Mouse (Mus musculus) ovary, adult 18-20 months (tissue): ENCODE data around the gene Sec23ip.

Source experiments
- DNase-seq: peaks from one replicate; pipeline ENCODE4 v3.0.0; 2022; ENCODE audit warnings: low spot score, mixed read lengths

Gene Sec23ip

DNA sequence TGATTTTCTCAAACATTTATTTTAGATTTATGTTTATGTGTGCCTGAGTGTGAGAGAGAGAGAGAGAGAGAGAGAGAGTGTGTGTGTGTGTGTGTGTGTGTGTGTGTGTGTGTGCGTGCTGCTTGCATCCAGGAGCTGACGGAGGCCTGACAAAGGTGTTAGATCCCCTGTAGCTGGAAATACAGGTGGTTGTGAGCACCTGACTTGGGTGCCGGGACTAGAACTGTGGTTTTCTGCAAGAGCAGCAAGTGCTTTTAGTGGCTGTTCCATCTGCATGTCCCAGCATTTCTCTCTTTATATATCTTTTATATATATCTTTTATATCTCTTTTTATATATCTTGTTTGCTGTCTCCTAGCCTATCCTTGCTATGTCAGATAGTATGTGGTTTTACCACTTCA, 37.1 kb downstream of the Sec23ip start:
- DNase-seq, result no peak

DNA sequence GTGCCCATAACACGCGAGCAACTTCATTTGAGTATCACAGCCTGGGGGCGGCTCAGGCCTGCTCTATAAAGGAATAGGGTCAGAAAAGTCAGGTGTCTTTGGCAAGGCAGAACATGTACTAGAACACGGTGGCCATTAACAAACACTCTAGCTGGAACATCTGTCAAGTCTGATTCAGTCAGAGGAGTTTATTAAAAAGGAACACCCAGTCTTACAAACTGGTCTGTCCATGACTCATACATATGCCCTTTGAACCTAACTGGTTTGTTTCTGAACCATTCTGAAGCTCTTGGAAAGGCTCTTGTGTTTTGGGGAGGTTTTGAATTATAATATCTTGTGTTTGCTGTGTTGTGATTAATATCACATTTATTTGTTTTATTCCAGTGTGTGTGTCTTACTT, 45.3 kb downstream of the Sec23ip start:
- DNase-seq, result no peak

DNA sequence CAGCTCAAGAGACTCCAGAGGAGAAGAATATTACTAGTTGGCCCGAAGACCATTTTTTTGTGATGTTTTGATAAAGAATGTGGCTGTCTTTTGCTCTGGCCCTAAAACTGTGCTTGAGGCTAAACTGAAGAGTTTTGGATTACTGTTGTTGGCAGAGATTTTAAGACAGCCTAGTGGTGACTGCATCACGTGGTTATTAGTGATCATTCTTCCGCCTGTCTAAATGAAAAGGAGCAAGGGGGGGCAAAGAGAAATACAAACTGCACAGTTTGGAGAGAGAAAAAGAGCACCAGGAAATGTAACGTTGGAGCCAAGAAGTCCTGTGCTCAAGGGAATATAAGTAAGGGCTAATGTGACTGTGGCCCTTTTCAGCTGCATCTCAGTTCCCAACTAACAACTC, 48.7 kb downstream of the Sec23ip start:
- no peak for DNase-seq

DNA sequence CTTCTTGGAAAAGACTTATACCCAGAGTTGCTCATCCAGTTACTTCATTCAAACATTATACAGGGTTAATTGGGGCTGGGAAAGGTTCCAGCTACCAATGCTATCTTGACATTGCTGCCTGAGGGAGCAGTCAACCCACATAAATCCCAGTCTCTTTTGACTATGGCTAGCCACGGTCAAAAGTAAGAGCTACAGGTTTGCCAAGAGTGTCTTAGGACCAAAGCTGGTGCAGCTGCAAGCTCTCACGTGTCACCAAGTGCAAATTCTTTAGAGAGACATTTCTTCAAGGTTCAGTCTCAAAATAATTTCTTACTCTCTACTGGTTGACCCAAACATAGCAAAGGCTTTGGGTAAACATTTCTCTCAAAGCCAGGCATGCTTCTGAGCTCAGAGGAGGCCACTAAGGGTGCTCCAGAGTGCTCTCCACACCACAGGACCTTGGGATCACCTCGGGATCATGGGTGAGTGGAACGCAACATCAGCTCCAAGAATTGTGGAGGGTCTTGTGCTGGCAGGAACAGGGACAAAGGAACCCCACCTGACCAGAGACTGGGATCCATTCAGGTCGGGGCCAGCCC, 80.3 kb downstream of the Sec23ip start:
- no peak for DNase-seq

DNA sequence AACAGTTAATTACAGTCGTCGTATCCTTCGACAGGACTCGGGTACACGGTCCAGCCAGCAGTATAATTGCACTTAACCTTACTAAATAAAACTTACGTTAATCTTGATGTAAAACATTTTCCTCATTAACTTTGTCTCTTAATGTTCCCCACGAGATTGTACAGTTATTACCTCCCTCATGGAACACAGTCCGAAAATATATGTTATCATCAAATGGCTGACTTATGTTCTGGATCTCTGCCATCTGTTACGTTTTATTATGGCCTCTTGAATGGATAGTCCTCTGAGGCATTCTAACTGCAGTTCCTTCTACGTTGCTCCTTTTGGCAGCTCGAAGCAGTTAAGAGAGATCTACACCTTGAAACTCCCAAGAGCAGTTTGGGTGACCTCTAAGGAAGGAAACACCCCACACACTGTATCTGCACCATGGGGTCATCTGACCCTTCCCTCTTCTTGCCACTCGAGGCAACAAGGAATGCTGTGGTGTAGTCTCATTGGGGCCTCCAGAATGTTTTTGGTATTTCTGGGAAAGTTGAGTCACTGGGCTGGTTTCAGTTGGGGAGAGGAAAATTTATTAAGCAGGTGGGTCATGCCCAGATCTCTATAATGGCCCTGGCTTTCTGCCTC, 87.8 kb downstream of the Sec23ip start:
- DNase-seq, result no peak

DNA sequence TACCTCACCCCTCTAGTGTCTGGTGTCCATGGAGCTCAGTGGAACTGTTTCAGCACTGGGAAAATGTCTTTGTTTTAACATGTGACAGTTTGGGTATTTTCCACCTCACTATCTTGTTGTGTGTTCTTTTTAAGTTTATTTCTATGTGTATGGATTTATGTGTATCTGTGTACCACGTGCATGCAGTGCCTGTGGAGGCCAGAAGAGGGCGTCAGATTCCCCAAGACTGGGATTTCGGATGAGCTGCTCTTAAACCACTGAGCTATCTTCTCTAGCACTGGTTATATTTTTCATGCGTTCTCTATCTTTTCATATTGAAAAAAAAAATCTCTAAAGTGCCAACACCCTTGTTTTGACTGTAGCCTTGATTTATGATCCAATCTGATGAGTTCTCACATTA, 88.5 kb downstream of the Sec23ip start:
- no peak for DNase-seq
